Mouse (Mus musculus) G1E-ER4 (cell line): ENCODE results near the gene Ngef. TPM values are rescaled to one million over a fixed set of nuclear protein-coding genes. Genes with fewer than 3 reads are reported as not detected.

ENCODE experiments used
- GATA1 ChIP-seq: IDR thresholded peaks from one replicate; pipeline ENCODE4 v1.8.0; 2012; ENCODE audit warnings: low read length, inconsistent platforms
- polyA plus RNA-seq: library from polyadenylated mRNA; stranded (reverse); fragments of >175 nt; gene quantifications from 2 replicates; pipeline ENCODE4 v1.2.3, GENCODE M21; 2012

Ngef gene
- polyA plus RNA-seq, 1 experiment: not detected

GRCm38 (mm10) chr1:87458045-87458444 is 115.6 kb downstream of the Ngef start:
- TF ChIP-seq GATA1: no peak

- no peak for TF ChIP-seq GATA1
These were observed 117.2 kb downstream of the Ngef start for GRCm38 (mm10) chr1:87456425-87456824.

GRCm38 (mm10) chr1:87449432-87449831 is 124.2 kb downstream of the Ngef start:
- TF ChIP-seq GATA1: no peak

GRCm38 (mm10) chr1:87447183-87448104 is 126.2 kb downstream of the Ngef start:
- no peak for TF ChIP-seq GATA1

GRCm38 (mm10) chr1:87436583-87436982 is 137.1 kb downstream of the Ngef start:
- TF ChIP-seq GATA1: no peak

GRCm38 (mm10) chr1:87435125-87435524 is 138.5 kb downstream of the Ngef start:
- TF ChIP-seq GATA1: no peak

Other genes with a start within 250 kb of the Ngef start
- gene Gigyf2, start 246.9 kb downstream of the Ngef start, polyA plus RNA-seq: 30.5 and 33.8 TPM in 2 replicates
- gene Kcnj13, start 179.1 kb downstream of the Ngef start, polyA plus RNA-seq: not detected in 2 replicates
- gene Snorc, start 103.6 kb downstream of the Ngef start, polyA plus RNA-seq: not detected in 2 replicates
- not detected in 2 replicates for gene Neu2, start 64.0 kb downstream of the Ngef start, polyA plus RNA-seq
- 97.0 and 201 TPM in 2 replicates for gene Inpp5d, start 46.4 kb upstream of the Ngef start, polyA plus RNA-seq
- gene Atg16l1, start 182.0 kb upstream of the Ngef start, polyA plus RNA-seq: 5.1 and 9.7 TPM in 2 replicates
- gene Sag, start 229.8 kb upstream of the Ngef start, polyA plus RNA-seq: not detected in 2 replicates